Mouse (Mus musculus) gastrocnemius, postnatal 14 days (tissue): ENCODE measurements around the gene Arhgap18. TPM values are rescaled to one million over a fixed set of nuclear protein-coding genes. Genes with fewer than 3 reads are reported as not detected.

Experiments
- DNase-seq: peaks from one replicate; pipeline ENCODE4 v3.0.0; 2021; ENCODE audit warnings: mixed read lengths
- intact Hi-C: fragments of 180-260 bp; cut with DNase I; formaldehyde crosslinking; loops from one replicate; pipeline ENCODE4 v1.15.1; 2025; ENCODE audit warnings: low total_unique reads
- total RNA-seq, 2 experiments: library from RNA; stranded (reverse); gene quantifications; 2 replicates each; pipeline ENCODE4 v1.2.3; 2021

Arhgap18 gene
- total RNA-seq, 2 experiments from 2014 or later = 9.3 to 15.5 TPM

- no peak for DNase-seq
- intact Hi-C loops = no loop called here
Observed at GRCm38 (mm10) chr10:26820326-26820725, 67.1 kb downstream of the Arhgap18 start.

DNA sequence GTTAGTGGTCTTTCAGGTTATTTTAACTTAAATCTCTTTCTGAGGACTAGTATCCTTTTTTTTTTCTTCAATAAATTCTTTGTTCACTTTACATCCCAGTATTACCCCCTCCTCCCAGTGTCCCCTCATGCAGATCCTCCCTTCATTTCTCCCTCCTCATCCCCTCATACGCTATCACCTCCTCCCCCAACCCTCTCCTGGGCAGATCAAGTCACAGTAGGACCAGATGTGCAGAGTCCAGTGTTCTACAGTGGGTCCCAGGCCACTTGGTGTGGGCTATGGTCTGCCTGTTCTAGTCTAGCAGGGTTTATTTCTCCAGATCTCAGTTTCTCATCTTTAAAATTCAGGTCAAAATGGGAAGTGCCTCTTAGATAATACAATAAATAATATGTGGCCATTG is 67.7 kb downstream of the Arhgap18 start:
- no peak for DNase-seq
- intact Hi-C loops = no loop called here

GRCm38 (mm10) chr10:26823997-26824396 is 70.8 kb downstream of the Arhgap18 start:
- no peak for DNase-seq
- intact Hi-C loops = no loop called here

DNA sequence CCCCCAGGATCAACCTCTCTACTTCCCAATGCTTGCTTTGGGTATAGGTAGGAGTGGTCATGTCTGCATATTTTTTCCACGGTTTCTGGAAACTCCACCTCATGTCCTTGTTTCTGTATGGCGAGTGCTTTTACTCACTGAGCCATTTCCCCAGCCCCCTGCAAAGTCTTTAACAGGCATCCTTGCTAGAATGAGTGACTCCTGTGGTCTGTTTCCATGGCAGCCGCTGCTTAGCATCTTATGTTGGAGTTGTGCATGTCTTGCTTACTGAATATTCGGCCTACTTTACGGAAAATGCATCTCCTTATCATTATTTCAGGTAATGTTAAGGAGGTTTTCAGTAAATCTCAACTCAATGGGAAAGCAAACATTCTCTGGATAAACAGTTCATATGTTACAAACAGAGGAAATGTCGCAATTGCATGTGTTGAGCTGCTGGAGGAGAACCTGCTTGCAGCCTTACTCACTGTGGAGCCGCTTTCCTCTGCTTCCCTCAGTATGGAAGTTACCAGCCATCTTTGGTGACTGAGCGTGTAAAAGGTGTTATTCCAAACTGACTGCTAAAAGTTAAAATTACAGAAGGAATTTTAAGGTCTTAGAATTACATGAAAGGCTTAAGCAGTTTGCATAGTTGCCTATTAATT is 72.1 kb downstream of the Arhgap18 start:
- intact Hi-C loops = no loop called here
- no peak for DNase-seq

GRCm38 (mm10) chr10:26827315-26827714 is 74.1 kb downstream of the Arhgap18 start:
- intact Hi-C loops = no loop called here
- DNase-seq = no peak

- DNase-seq = no peak
- intact Hi-C loops = no loop called here
Observed at GRCm38 (mm10) chr10:26828412-26829137, 75.4 kb downstream of the Arhgap18 start.

DNA sequence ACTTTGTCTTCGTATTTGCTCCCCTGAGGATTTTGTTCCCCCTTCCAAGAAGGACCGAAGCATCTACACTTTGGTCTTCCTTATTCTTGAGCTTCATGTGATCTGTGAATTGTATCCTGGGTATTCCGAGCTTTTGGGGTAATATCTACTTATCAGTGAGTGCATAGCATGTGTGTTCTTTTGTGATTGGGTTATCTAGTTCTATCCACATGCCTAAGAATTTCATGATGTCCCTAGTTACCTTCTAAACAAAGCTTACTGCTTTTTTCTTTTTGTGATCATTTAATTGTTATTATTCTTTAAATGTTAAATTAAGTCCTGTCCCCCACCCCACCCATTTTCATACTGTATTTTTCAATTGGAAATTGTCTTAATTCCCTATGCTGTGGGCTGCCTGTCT is 78.8 kb downstream of the Arhgap18 start:
- intact Hi-C loops = no loop called here

DNA sequence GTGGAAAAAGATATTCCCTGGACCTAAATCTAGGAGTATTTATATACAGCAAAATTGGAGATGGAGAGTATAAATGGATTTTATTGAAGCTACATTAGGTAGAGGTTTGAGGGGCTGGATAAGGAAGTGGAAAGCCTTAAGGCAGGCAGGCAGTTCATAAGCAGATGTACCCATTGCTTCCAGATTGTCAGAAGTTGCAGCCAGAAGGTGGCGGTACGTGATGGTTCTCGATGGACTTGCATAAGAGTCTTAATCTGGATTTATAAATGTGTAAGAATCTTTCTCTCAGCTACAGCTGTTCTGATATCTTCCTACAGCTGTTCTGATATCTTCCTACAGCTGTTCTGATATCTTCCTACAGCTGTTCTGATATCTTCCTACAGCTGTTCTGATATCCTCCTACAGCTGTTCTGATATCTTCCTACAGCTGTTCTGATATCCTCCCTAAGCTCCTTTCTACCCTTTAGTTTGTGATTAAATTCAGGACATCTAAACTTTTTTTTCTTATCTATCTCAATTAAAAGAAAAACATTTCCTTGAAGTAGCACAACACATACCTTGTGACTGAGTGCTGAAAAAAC is 79.5 kb downstream of the Arhgap18 start:
- intact Hi-C loops = no loop called here
- no peak for DNase-seq

More for the DNA sequence above, 78.8 kb downstream of the Arhgap18 start:
- DNase-seq = no peak

- intact Hi-C loops = no loop called here
- DNase-seq = no peak
Observed at GRCm38 (mm10) chr10:26833393-26833792, 80.2 kb downstream of the Arhgap18 start.

DNA sequence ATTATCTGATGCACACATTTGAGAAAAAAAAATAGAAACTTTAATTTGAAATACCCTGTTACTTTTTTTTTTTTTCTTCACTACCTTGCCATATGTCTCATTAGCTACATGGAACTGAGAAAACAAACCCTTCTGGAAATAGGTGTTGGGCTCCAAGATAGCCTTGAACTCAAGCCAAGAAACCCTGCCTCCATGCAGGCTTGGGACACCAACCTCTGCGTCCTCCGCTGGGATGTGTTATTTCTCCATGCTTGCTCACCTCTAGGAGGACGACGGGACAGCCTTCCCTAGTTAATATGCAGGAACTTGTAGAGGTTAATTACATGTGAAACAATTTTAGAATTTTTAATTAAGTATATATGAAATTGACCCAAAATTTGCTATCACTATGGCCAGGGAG is 96.1 kb downstream of the Arhgap18 start:
- intact Hi-C loops = no loop called here
- DNase-seq = no peak

- DNase-seq = no peak
- intact Hi-C loops = no loop called here
Observed at GRCm38 (mm10) chr10:26849854-26850253, 96.6 kb downstream of the Arhgap18 start.

GRCm38 (mm10) chr10:26854556-26855100 is 101.4 kb downstream of the Arhgap18 start:
- intact Hi-C loops = no loop called here
- no peak for DNase-seq

GRCm38 (mm10) chr10:26855851-26856535 is 102.8 kb downstream of the Arhgap18 start:
- intact Hi-C loops = no loop called here
- no peak for DNase-seq

DNA sequence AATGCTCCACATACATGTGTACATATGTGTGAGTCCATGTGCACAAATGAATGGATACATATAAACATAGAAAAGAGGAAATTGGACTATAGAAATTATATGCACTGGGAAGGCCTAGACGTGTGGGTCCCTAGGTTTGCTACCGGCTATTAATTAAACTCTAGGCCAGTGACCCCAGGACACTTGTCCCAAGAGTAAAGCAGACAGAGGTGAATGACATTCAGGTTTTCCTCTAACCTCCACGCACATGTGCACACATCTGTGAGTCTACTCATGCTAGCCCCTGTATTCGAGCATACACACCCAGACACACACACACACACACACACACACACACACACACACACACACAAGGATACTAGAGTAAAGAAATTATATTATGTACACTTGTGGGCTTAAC is 104.4 kb downstream of the Arhgap18 start:
- no peak for DNase-seq
- intact Hi-C loops = no loop called here

DNA sequence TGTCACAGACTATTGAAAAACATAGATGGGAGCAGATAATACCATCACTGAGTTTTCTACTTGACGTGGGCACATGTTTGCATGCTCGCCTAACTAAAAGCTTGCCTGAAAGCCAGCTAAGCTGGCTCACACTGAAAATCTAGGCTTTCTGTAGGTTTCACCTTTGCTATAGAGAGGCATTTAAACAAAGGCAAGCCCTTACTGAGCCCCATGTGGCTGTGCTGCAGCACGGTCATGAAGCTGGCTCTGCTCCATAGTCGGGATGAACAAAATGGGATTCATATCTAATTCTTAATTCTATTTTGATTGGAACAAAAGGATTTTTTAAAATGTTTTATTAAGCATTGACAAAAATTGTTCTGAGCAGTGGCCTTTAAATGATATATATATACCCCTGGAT is 105.3 kb downstream of the Arhgap18 start:
- intact Hi-C loops = no loop called here
- DNase-seq = no peak

DNA sequence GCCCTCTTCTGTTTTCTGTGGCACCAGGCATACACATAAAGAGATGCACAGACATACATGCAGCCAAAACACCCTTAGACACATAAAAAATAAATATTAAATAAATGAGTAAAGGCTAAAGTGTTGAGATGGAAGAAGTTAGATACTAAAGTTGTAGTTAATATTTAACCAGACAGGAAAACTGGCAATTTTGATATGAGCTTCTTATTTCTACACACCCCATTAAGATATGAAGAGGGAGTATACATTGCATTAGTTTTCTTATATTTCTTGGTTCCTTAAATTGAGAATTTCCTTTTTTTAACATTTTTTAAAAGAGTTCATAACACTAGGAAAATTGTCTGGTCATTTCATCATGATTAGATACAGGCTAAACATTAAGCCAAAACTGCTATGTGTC is 108.0 kb downstream of the Arhgap18 start:
- intact Hi-C loops = no loop called here
- DNase-seq = no peak

DNA sequence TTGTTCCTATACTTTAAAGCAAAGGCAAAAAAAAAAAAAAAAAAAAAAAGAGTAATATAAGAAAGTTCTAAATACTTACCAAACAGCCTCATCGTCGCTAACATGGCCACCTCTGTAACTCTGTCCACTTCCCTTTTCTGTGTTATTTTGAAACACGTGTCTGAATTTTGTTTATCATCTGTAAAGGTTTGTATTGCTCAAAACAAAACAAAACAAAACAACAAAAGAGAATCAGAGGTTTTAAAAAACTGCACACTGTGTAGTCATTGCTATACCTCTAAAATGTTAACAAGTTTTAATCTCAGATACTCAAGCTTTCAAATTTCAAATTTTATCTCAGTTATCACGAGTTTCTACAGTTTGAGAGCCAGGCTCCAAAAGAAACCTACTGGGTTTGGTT is 109.0 kb downstream of the Arhgap18 start:
- intact Hi-C loops = no loop called here

DNA sequence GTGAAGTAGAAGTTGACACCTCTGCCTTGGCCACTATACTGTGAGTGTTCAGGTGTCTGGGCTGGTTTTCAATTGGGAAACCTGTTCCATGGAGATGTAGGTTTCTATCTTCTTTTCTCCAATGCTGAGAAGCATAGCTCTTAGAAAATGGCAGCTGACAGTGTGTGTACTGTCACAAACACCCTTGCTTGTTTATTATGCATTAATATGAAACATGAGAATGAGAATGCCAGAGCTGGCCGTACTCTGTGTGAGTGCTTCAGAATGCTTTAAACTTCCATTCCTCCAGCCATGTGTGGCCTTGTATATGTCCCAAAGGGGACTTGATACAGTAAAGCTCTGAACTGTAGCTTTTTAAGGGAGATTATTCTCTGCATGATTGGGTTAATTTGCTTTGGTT is 110.8 kb downstream of the Arhgap18 start:
- intact Hi-C loops = no loop called here

More for the DNA sequence above, 109.0 kb downstream of the Arhgap18 start:
- no peak for DNase-seq

GRCm38 (mm10) chr10:26870802-26871201 is 117.6 kb downstream of the Arhgap18 start:
- no peak for DNase-seq
- intact Hi-C loops = no loop called here

More for the DNA sequence above, 110.8 kb downstream of the Arhgap18 start:
- DNase-seq = no peak

DNA sequence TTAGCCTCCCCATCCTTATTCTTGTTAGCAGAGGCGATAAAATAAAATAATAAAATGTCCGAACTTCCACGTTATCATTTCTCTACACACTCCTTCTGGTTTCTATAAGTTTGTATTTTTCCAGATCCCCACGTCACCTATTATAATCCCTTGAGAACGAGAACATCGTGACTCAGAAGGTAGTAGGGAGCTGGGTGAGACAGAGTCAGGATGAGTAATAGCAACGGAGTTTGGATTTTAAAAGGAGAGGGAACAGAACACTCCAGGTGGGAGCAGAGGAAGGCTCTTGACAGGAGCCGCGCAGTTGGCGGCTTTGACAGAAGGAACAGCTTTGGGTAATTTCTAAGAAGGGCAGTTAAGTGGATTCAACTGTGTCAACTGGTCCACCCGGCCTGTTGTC is 124.1 kb downstream of the Arhgap18 start:
- intact Hi-C loops = no loop called here
- DNase-seq = no peak
